Mouse (Mus musculus) kidney, embryonic 14.5 days (tissue): ENCODE data around the gene Ranbp3. TPM values are rescaled to one million over a fixed set of nuclear protein-coding genes. Genes with fewer than 3 reads are reported as not detected.

Experiments used
- ATAC-seq: fragments of 200-750 bp; cut with Nextera tagmentation; 2 replicates; pipeline ENCODE4 v1.8.0; 2017; ENCODE audit warnings: moderate number of reproducible peaks, mild to moderate bottlenecking, moderate TSS enrichment, moderate library complexity; ENCODE audit not compliant: low FRiP score, low TSS enrichment
- H3K27ac ChIP-seq: fragments of 300-500 bp; sonication (generic); 2 replicates; pipeline ENCODE4 v1.5.1; 2014; ENCODE audit warnings: low read depth, mild to moderate bottlenecking, low read length, moderate library complexity, mixed read lengths
- H3K27me3 ChIP-seq: fragments of 300-500 bp; sonication (generic); 2 replicates; pipeline ENCODE4 v1.6.1; 2014; ENCODE audit warnings: mild to moderate bottlenecking, low read length; ENCODE audit not compliant: control insufficient read depth, insufficient read depth
- H3K36me3 ChIP-seq: fragments of 300-500 bp; sonication (generic); 2 replicates; pipeline ENCODE4 v1.6.1; 2014; ENCODE audit warnings: low read length, mixed read lengths; ENCODE audit not compliant: control insufficient read depth, insufficient read depth
- H3K4me1 ChIP-seq: fragments of 300-500 bp; sonication (generic); 2 replicates; pipeline ENCODE4 v1.6.1; 2014; ENCODE audit warnings: low read length, mixed read lengths; ENCODE audit not compliant: control insufficient read depth, insufficient read depth
- H3K4me2 ChIP-seq: fragments of 300-500 bp; sonication (generic); replicated peaks from 2 replicates; pipeline ENCODE4 v1.6.1; 2014; ENCODE audit warnings: low read depth, mild to moderate bottlenecking, low read length
- H3K4me3 ChIP-seq: fragments of 300-500 bp; sonication (generic); 2 replicates; pipeline ENCODE4 v1.5.1; 2014; ENCODE audit warnings: mild to moderate bottlenecking, low read length
- H3K9ac ChIP-seq: fragments of 300-500 bp; sonication (generic); 2 replicates; pipeline ENCODE4 v1.6.1; 2014; ENCODE audit warnings: low read depth, mild to moderate bottlenecking, low read length, moderate library complexity
- H3K9me3 ChIP-seq: fragments of 300-500 bp; sonication (generic); 2 replicates; pipeline ENCODE4 v1.6.1; 2016; ENCODE audit warnings: low read length; ENCODE audit not compliant: control insufficient read depth
- WGBS: fragments of 180-500 bp; shearing (Covaris S2); extraction: QIAGEN DNeasy Blood & Tissue Kit; methylation state at CpG from one replicate; pipeline ENCODE4 v1.1.7; 2014; 5-methylcytosine and 5-hydroxymethylcytosine counted together
- polyA plus RNA-seq: library from polyadenylated mRNA; unstranded; fragments of >200 nt; fragmentation: Nextera tagmentation; extraction: Ambion mirVana; gene quantifications from 2 replicates; pipeline ENCODE4 v1.2.1, GENCODE M21; 2014

Gene Ranbp3
- polyA plus RNA-seq, 1 experiment from 2014 or later: 107 TPM

DNA sequence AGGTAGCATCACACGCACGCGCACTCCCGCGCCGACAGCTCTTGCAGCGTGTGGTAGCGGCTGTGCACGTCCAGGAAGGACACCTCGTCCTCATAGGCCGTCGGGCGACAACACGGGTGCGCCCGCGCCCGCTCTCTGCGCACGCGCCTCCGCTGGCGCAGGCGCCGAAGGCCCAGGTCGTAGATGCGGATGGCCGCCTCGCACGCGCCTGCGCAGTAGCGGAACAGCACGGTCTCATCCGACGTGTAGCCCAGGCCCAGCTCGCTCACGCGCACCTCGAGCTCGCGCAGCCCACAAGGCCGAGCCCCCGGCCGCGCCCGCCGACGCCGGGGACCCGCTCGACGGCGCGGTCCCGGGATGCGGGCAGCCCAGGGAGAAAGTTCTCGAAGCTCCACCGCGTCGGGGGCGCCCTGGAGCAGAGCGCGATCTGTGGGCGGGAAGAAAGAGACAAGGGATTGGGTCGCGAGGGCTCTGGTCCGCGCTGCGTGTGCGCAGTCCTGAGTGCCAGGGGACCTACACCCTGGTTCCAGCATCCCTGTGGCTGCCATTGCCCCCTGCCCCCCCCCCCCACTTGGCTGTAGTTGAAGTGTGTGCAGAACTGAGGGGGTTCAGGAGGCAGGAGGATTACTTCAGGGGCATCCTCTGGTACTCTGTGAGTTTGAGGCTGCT, 78.4 kb downstream of the Ranbp3 start:
- peak; percentile 65 for ATAC-seq
- H3K9me3 ChIP-seq: no peaks in the 10 kb centered on the region
- H3K4me2 ChIP-seq: peak overlapping the region; percentile 39
- H3K4me3 ChIP-seq: peak overlapping the region; percentile 12
- peaks cover 5% of the 10 kb centered on the region; the same call in 1 of the 2 replicates for H3K4me1 ChIP-seq
- WGBS: 26% methylated on average over 69 of the region's 71 CpGs
- H3K9ac ChIP-seq: no peak overlapping the region
- H3K36me3 ChIP-seq: no peaks in the 10 kb centered on the region
- H3K27me3 ChIP-seq: peaks cover 52% of the 10 kb centered on the region
- H3K27ac ChIP-seq: no peak overlapping the region

DNA sequence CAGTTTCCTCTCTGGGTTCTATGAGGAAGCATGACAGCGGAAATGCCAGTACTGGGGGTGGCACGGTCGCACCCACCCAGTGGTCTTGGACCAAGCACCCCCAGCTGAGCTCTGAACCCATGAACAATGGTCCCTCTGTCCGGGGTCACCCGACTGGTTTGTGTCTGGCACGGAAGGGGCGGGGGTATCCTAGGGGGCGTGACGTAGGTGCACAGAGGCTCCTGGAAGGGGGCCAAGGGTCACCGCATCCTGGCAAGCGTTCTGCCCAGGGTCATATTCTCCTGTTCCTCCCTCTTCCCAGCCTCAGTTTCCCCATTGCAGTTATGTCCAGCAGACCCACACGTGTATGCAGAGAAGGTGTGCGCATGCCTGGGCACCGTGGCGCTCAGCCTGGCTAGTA, 80.4 kb downstream of the Ranbp3 start:
- WGBS: 21% methylated on average over 15 of the region's 15 CpGs
- no peak overlapping the region for H3K4me2 ChIP-seq
- no peak overlapping the region for H3K27ac ChIP-seq
- no peak overlapping the region for H3K4me3 ChIP-seq
- no peaks in the 10 kb centered on the region for H3K9me3 ChIP-seq
- H3K4me1 ChIP-seq: peaks cover 5% of the 10 kb centered on the region; the same call in 1 of the 2 replicates
- H3K36me3 ChIP-seq: no peaks in the 10 kb centered on the region
- no peak overlapping the region for H3K9ac ChIP-seq
- ATAC-seq: no peak
- H3K27me3 ChIP-seq: peaks cover 60% of the 10 kb centered on the region

DNA sequence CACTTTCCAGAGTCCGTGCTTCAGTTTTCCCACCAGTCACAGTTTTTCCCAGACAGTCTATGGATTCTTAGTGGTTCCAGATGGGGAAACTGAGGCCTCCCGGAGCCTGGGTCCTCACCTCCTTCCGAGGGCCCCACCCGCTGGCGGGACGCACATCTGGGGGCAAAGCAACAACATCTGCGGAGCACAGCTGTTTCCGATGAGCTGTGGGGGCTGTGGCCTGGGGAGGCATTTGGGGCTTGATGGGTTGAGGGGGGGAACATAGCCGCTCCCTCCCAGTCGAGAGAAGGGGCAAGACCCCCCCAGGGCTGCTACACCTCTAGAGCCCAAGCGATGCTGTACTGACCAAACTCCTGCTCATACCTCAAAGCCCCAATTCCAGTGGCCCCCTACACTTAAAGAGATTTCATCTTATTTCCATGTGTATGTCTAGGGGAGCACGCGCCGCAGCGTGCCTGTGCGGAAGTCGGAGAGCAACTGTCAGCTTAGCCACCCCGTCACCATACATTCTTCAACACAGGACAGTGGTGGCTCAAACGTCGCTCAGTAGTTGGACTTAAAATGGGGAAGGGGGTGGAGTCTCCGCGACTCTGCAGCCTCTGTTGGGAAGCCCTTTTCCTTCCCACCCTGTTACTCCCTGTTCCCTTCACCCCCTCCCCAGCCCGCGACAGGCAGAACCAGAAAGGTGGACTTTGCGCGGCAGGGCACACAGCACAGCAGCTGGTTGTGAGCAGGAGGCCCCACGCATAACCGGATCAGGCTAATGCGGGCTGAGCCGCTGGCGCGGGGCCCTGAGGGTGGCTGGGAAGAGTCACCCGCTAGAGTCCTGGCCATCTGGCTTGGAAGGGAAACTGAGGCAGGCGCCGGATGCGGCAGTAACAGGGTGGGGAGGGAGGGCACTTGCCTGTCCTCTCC, 81.4 kb downstream of the Ranbp3 start:
- Histone ChIP-seq H3K4me2 (no peak overlapping the region), H3K9me3 (no peaks in the 10 kb centered on the region), H3K27me3 (peaks cover 56% of the 10 kb centered on the region), H3K4me1 (peaks cover 5% of the 10 kb centered on the region; the same call in 1 of the 2 replicates), H3K9ac (no peak overlapping the region; the same call in 1 of the 2 replicates), H3K4me3 (no peak overlapping the region; the same call in 1 of the 2 replicates), H3K27ac (no peak overlapping the region), H3K36me3 (no peaks in the 10 kb centered on the region)
- ATAC-seq: no peak
- 14% methylated on average over 36 of the region's 36 CpGs for whole genome bisulfite sequencing

DNA sequence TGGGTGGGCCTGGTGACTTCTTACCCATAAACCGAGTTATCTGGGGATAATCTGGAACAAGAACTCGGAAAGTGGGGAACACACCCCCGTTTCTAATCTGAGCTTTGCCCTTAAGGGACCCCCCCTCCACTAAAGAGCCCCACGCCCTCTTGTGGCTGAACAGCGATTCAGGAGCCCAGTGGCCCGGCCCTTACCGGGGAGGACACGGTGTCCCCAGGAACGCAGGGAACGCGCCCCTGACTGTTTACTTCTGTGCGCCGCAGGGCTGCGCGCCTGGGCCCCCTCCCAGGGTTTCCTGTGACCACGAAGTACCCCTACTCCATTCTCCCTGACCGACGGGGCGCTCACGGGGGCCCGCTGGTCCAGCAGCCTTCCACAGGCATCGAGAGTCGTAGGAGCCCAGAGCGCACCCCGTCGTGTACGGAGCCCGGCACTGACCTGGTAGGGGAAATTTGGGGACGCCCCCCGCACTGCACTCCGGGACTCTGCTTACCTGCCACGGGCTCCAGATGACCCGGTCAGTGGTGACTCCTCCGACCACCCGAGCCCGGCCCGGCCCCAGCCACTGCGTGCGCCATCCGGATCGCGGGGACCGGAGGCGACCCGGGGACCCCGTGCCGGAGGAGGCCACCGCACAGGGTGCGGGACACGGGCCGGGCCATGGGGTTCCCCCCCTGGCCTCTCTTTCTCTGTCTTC, 83.8 kb downstream of the Ranbp3 start:
- Histone ChIP-seq H3K9me3 (no peaks in the 10 kb centered on the region), H3K4me3 (peak overlapping the region; percentile 51), H3K9ac (peak overlapping the region; percentile 65), H3K36me3 (no peaks in the 10 kb centered on the region), H3K4me2 (peak overlapping the region; percentile 97), H3K4me1 (peaks cover 5% of the 10 kb centered on the region; the same call in 1 of the 2 replicates), H3K27me3 (peaks cover 51% of the 10 kb centered on the region), H3K27ac (no peak overlapping the region)
- ATAC-seq: peak; percentile 25
- 3% methylated on average over 49 of the region's 51 CpGs for WGBS

DNA sequence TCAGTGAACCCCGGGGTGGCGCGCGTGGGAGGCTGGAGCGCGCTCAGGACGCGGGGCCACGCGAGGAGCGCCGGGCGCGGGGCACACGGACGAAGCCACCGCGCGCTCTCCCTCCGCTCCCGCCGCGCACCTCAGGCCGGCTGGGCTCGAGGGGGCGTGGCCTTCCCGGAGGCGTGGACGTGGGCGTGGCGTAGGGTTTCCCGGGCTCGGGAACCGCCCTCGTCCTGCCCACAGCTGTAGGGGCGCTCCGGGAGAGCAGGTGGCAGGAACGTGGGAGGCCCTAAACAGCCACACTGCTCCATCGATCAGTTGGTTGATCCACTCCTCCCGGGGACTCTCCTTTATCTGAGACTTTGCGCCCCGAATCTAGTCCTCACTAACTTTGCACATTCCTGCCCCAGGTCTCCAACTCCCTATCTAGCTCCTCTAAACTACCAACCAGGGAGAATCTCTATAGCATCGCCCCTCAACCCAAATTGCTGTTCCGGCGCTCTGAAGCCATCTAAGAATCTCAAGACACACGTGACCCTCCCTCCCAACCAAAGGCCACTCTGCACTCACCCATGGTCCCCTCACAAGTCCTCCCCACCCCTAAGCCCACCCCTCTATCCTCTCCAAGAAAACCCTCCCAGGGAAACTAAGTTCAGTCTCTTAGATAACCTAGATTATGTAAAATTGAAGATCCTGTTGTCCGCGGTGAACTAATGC, 84.5 kb downstream of the Ranbp3 start, which contains the start of gene Nrtn:
Gene Nrtn, minus strand, starts transcription at position 115 of the 708 bp plus-strand sequence.
- Histone ChIP-seq H3K4me1 (peaks cover 9% of the 10 kb centered on the region; the same call in 1 of the 2 replicates), H3K4me3 (peak within 1 kb of the TSS; percentile 51), H3K27me3 (peaks cover 44% of the 10 kb centered on the region), H3K9ac (peak within 1 kb of the TSS; percentile 65), H3K36me3 (no peaks in the 10 kb centered on the region), H3K27ac (no peak within 1 kb of the TSS), H3K4me2 (peak within 1 kb of the TSS; percentile 97), H3K9me3 (no peaks in the 10 kb centered on the region)
- peak; percentile 59 for ATAC-seq
- under 1% methylated on average over 45 of the region's 48 CpGs for whole genome bisulfite sequencing

DNA sequence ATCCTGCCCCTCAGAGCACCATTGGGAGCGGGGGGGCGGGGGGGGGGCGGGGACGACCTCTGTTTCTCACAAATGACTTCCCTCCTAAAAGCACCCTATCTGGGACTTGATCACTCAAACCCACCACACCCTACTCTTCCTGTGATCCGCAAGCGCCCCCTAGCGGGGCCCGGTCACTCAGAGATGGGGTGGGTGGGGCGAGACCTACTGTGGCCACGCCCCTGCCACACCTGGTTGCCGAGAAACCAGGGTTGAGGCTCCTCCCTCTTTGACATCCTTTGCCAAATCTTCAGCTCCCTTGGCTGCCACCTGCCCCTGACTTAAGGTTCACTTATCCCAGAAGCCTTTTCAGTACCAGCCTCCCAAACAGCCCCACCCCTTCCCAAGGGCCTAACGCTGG, 85.0 kb downstream of the Ranbp3 start:
- ATAC-seq: 0 out of 2 replicates have a peak, but pooled peaks have one; percentile 14
- Histone ChIP-seq H3K36me3 (no peaks in the 10 kb centered on the region), H3K27ac (no peak overlapping the region), H3K9me3 (no peaks in the 10 kb centered on the region), H3K9ac (no peak overlapping the region), H3K4me2 (0 out of 2 replicates have a peak overlapping the region, but pooled peaks have one; percentile 97), H3K27me3 (peaks cover 41% of the 10 kb centered on the region), H3K4me3 (no peak overlapping the region), H3K4me1 (peaks cover 10% of the 10 kb centered on the region; the same call in 1 of the 2 replicates)
- WGBS: 5% methylated on average over 12 of the region's 12 CpGs

DNA sequence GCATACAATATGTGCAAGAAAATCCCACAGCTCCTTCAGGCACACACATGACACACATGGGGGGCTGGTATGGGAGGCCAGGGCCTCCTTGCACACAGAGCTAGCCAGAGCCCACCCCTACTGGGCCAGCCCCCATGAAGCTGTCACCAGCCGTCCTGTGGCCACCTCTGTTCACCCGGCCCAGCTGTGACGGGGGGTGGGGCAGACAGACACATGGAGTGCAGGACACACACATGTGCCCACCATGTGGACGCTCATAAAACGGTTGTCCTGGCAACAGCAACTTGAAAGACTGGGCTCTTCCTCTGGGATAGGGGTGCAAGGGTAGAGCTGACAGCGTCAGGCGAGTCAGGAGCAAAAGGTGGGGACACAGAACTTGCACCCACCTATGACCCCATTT, 86.2 kb downstream of the Ranbp3 start:
- Histone ChIP-seq H3K9me3 (no peaks in the 10 kb centered on the region), H3K4me1 (peaks cover 10% of the 10 kb centered on the region; the same call in 1 of the 2 replicates), H3K27ac (no peak overlapping the region), H3K27me3 (peaks cover 30% of the 10 kb centered on the region), H3K9ac (no peak overlapping the region), H3K4me2 (no peak overlapping the region), H3K36me3 (no peaks in the 10 kb centered on the region), H3K4me3 (no peak overlapping the region)
- no peak for ATAC-seq
- WGBS: 32% methylated on average over 7 of the region's 7 CpGs

DNA sequence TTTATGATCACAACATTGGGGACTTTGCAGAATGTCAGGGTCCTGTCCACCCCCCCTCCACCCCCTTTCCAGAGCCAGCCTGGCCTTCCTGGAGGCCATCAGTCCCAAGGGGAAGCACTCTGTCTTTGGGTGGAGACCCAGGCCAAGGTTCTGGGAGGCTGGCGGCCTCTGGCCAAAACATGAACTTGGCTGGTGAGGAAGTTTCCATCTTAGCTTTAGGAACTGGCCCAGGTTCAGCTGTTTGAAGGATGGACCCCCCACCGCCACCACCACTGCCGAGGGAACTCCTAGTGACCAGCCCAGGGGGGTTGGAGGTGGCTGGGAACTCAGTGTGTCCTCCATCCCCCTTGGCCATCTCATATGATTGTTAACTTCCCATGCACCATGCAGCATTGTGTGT, 88.0 kb downstream of the Ranbp3 start:
- no peak for ATAC-seq
- Histone ChIP-seq H3K9me3 (no peaks in the 10 kb centered on the region), H3K36me3 (no peaks in the 10 kb centered on the region), H3K4me3 (no peak overlapping the region), H3K4me1 (peaks cover 8% of the 10 kb centered on the region; the same call in 1 of the 2 replicates), H3K27ac (no peak overlapping the region), H3K9ac (no peak overlapping the region), H3K4me2 (no peak overlapping the region), H3K27me3 (peaks cover 12% of the 10 kb centered on the region; the same call in 1 of the 2 replicates)
- 66% methylated on average over 3 of the region's 3 CpGs for WGBS
